Mouse (Mus musculus): ENCODE measurements around the gene Slc50a1.

GRCm38 (mm10) chr3:89256177-89256576, 14.2 kb downstream of the Slc50a1 start:
- TF ChIP-seq POLR2A (IDR thresholded peaks at IDR 0.05; ENCODE audit: borderline replicate concordance, extremely low read depth, low read depth, low read length): no peak
- no peak for TF ChIP-seq CTCF (IDR thresholded peaks at IDR 0.05; ENCODE audit: insufficient read depth, low read length)
